In the genomic region with DNA sequence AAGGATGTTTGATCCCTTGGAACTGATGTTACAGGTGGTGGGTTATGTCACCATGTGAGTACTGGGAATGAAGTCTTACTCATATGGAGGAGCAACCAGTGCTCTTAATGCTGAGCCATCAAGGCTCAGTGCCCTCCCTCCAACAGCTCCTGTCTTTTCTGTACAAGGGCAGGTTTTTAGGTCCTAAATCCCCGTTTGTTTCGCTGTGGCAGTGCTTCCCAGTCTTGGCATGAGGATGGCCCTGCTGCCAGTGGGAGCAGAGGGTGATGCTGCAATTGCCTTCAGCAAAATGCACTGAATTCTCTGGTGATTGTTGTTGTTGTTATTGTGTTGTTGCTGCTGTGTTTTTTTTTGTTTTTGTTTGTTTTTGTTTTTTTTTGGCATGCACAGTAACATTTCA, we compare ENCODE assay signal across 24 mouse cellular contexts.
DNase-seq lines count a peak whose midpoint lies in the region; ATAC-seq and TF ChIP-seq lines count a peak whose summit lies in the region.
"Had no signal": no experiment of that assay in that cellular context is flagged by ENCODE, and none has a peak within 500 bp of the region (broad histone marks: within the 10 kb centered on the region; RNA-seq: fewer than 3 reads in every experiment).

No protein-coding gene starts in this region.

- no peak overlapping the region for H3K27ac ChIP-seq in midbrain, embryonic 13.5 days
- no peak overlapping the region for H3K27ac ChIP-seq in hindbrain, postnatal 0 days
- H3K27ac ChIP-seq: embryonic facial prominence, embryonic 12.5 days; embryonic facial prominence, embryonic 15.5 days; gastrocnemius, adult 2 months; heart, embryonic 10.5 days; heart, embryonic 13.5 days; hindbrain, embryonic 14.5 days had no signal

- peak; percentile 74 for DNase-seq in cerebellum, adult 11-12 months
- DNase-seq in cerebellum, adult 11 months = no peak
- peak; percentile 74 for DNase-seq in cerebellum, adult 9-10 months
- DNase-seq in cerebellum, adult 9-11 months = peak; percentile 76
- DNase-seq in cerebellum, postnatal 25 days = peak; percentile 66 to 71
- no peak for DNase-seq in hindbrain, postnatal 0 days (ENCODE audit: low spot score)
- DNase-seq: adrenal gland, adult 8-10 months; adrenal gland, postnatal 36 days; gastrocnemius, adult 2 months; gastrocnemius, postnatal 14 days; heart, adult 18-20 months; heart, postnatal 14 days; heart, postnatal 4 days; kidney, adult 2 months had no signal

- no peak for TF ChIP-seq CTCF in hindbrain, postnatal 0 days (IDR thresholded peaks at IDR 0.05; ENCODE audit: low read depth)

- no peak overlapping the region for H3K4me3 ChIP-seq in midbrain, embryonic 13.5 days (replicated peaks)
- no peak overlapping the region for H3K4me3 ChIP-seq in hindbrain, postnatal 0 days (ENCODE audit: low read length)
- H3K4me3 ChIP-seq: embryonic facial prominence, embryonic 12.5 days; embryonic facial prominence, embryonic 15.5 days; gastrocnemius, adult 2 months; heart, embryonic 10.5 days; heart, embryonic 13.5 days had no signal

- ATAC-seq in cerebellum, adult (ENCODE audit: insufficient number of reproducible peaks, low FRiP score, low TSS enrichment) = no peak
- no peak for ATAC-seq in midbrain, embryonic 13.5 days
- no peak for ATAC-seq in hindbrain, postnatal 0 days
- ATAC-seq: forebrain, embryonic 14.5 days; intestine, postnatal 0 days had no signal

- no peak overlapping the region for H3K4me2 ChIP-seq in midbrain, embryonic 13.5 days (replicated peaks)
- H3K4me2 ChIP-seq in hindbrain, postnatal 0 days (ENCODE audit: low read depth, low read length) = no peak overlapping the region
- H3K4me2 ChIP-seq: embryonic facial prominence, embryonic 12.5 days; embryonic facial prominence, embryonic 15.5 days; heart, embryonic 13.5 days; hindbrain, embryonic 14.5 days had no signal

- H3K4me1 ChIP-seq in midbrain, embryonic 13.5 days (replicated peaks) = 0 out of 2 replicates have a peak, but pooled peaks cover 4% of the 10 kb centered on the region
- no peaks in the 10 kb centered on the region; the same call in 1 of the 2 replicates for H3K4me1 ChIP-seq in hindbrain, postnatal 0 days (ENCODE audit: insufficient read depth, low read length)
- H3K4me1 ChIP-seq: embryonic facial prominence, embryonic 12.5 days; embryonic facial prominence, embryonic 15.5 days had no signal

- 91% methylated on average over 2 of the region's 2 CpGs for WGBS in midbrain, embryonic 13.5 days
- WGBS in hindbrain, postnatal 0 days = 79% methylated on average over 2 of the region's 2 CpGs

- H3K9me3 ChIP-seq in midbrain, embryonic 13.5 days = no peaks in the 10 kb centered on the region
- no peaks in the 10 kb centered on the region for H3K9me3 ChIP-seq in hindbrain, postnatal 0 days (ENCODE audit: low read length)
- H3K9me3 ChIP-seq: embryonic facial prominence, embryonic 12.5 days; embryonic facial prominence, embryonic 15.5 days; heart, embryonic 10.5 days; heart, embryonic 13.5 days had no signal

- no peaks in the 10 kb centered on the region for H3K36me3 ChIP-seq in midbrain, embryonic 13.5 days
- H3K36me3 ChIP-seq in hindbrain, postnatal 0 days (ENCODE audit: insufficient read depth, low read length) = no peaks in the 10 kb centered on the region
- H3K36me3 ChIP-seq: embryonic facial prominence, embryonic 12.5 days; embryonic facial prominence, embryonic 15.5 days; heart, embryonic 10.5 days; heart, embryonic 13.5 days had no signal

- H3K9ac ChIP-seq in midbrain, embryonic 13.5 days (replicated peaks) = no peak overlapping the region
- no peak overlapping the region for H3K9ac ChIP-seq in hindbrain, postnatal 0 days (replicated peaks; ENCODE audit: low read length)
- H3K9ac ChIP-seq: embryonic facial prominence, embryonic 12.5 days; embryonic facial prominence, embryonic 15.5 days; forebrain, postnatal 0 days; heart, embryonic 13.5 days; hindbrain, embryonic 14.5 days had no signal

- no peaks in the 10 kb centered on the region for H3K27me3 ChIP-seq in midbrain, embryonic 13.5 days
- no peaks in the 10 kb centered on the region for H3K27me3 ChIP-seq in hindbrain, postnatal 0 days (ENCODE audit: insufficient read depth, low read length)
- H3K27me3 ChIP-seq: embryonic facial prominence, embryonic 12.5 days; embryonic facial prominence, embryonic 15.5 days; heart, embryonic 13.5 days had no signal

Comparison
In these comparisons a context has a peak if more than half of its experiments do, and no peak if none do; other contexts are left out.
1. DNase-seq: peak in cerebellum, adult 11-12 months (single experiment), cerebellum, adult 9-10 months (single experiment), cerebellum, adult 9-11 months (single experiment) and cerebellum, postnatal 25 days (2 of 2); none in cerebellum, adult 11 months (single experiment) and hindbrain, postnatal 0 days (single experiment).